Mouse (Mus musculus) testis, adult 2 months (tissue): Measurements from ENCODE around the gene Ldlr.

Experiments used
- CTCF ChIP-seq: fragments of 200-500 bp; IDR thresholded peaks from 2 replicates; pipeline ENCODE4 v1.5.1; 2012; ENCODE audit warnings: low read depth, mild to moderate bottlenecking, inconsistent platforms, low read length, moderate library complexity; ENCODE audit not compliant: control insufficient read depth, insufficient read depth, insufficient replicate concordance
- POLR2A ChIP-seq: fragments of 200-500 bp; IDR thresholded peaks from 2 replicates; pipeline ENCODE4 v1.6.1; 2012; ENCODE audit warnings: low read depth, mild to moderate bottlenecking, inconsistent platforms, low read length, moderate library complexity; ENCODE audit not compliant: control insufficient read depth

GRCm38 (mm10) chr9:21749382-21750118 lies 26.3 kb downstream of the Ldlr start:
- no peak for TF ChIP-seq POLR2A
- TF ChIP-seq CTCF: no peak
